Mouse (Mus musculus): ENCODE measurements at regions not wholly inside any gene's neighbourhood (a gene's known extent, or its start where the extent isn't known, plus 50 kb on each side); places are given as distances from the start of the nearest gene placed in this dataset.

DNA sequence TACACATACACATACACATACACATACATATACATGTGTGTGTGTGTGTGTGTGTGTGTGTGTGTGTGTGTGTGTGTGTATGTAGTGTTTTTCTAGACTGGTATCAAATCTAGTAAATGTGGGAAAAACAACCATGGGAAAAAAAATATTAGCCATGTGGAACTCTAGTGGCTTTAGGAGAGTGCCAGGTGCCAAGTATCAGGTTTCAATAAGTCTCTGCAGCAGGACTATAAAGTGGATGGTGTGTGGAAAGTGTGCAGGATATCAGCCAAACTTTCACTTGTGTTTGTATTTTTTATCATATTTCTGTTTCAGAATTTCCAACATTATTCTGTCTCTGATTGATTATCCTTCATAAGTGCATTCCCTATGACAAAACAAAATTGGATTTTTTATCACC is 653.3 kb upstream of the Fam98a start:
- TF ChIP-seq POLR2A (IDR thresholded peaks at IDR 0.05; ENCODE audit: borderline replicate concordance, low read depth, low read length) (no peak), CTCF (IDR thresholded peaks at IDR 0.05; ENCODE audit: low read depth, low read length) (no peak)
- Histone ChIP-seq H3K4me1 (ENCODE audit: control insufficient read depth, insufficient read depth, low read length) (no peaks in the 10 kb centered on the region), H3K27ac (ENCODE audit: insufficient read depth, low read depth, low read length) (no peak overlapping the region), H3K4me3 (ENCODE audit: insufficient read depth, low read length) (no peak overlapping the region)

DNA sequence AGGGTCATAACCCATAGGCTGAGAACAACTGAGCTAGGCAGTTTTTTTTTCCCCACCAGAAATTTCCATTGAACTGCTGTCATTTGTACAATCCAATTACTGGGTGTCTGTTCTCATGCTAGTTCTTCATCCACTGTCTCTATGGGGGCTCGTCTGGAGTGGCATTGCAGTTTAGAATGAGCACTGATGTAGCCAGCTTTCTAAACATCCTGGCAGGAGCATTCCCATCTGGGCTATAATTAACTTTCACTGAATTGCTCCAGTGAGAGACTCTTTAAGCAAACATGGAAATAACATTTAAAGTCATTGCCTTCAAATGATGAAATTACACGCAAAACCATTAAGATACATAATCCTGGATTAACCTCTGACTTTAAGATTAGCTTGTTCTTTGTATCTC is 633.1 kb upstream of the Fam98a start:
- TF ChIP-seq CTCF (IDR thresholded peaks at IDR 0.05; ENCODE audit: low read depth, low read length) (no peak), POLR2A (IDR thresholded peaks at IDR 0.05; ENCODE audit: borderline replicate concordance, low read depth, low read length) (no peak)
- no peaks in the 10 kb centered on the region for H3K4me1 ChIP-seq (ENCODE audit: control insufficient read depth, insufficient read depth, low read length)
- H3K27ac ChIP-seq (ENCODE audit: insufficient read depth, low read depth, low read length), result no peak overlapping the region
- no peak overlapping the region for H3K4me3 ChIP-seq (ENCODE audit: insufficient read depth, low read length)

DNA sequence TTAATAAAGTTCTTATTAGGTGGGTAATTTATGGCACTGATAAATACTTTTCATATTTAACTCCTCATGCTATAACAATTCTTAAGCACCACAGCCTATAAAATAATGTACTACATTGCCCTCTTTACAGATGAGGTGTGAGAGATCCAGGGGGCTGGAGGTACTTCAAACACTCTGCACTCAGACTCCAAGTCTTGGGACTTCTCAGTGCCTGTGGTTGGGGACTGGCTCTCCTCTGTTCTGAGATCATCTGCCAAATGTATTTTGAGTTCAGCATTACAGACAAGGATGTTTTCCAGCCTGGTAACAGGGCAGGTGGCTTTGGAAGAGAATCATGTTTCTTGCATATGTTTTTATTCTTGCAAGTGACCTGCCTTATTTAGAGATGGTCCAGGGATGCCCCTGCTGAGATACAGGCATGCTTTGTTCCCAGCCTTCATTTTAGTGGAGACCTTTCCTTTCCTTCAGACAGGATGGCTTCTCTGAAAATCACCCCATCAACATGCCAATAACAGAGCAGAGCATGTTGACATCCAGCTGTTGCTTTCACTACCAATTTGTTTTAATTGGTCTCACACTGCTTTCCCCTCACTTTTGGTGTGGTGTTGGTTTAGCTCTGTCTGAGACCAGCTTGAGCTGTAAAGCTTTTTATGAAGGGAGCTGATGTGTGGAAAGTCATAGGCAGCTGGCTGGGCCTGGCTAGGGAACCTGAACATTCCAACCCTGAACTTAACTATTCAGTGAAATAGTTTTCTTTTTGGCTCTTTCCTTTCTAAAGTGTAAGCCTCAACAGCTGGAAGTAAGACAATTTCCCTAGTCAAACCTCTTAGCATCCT is 585.1 kb upstream of the Fam98a start:
- no peak overlapping the region for H3K4me3 ChIP-seq (ENCODE audit: insufficient read depth, low read length)
- no peak overlapping the region for H3K27ac ChIP-seq (ENCODE audit: insufficient read depth, low read depth, low read length)
- H3K4me1 ChIP-seq (ENCODE audit: control insufficient read depth, insufficient read depth, low read length), result no peaks in the 10 kb centered on the region
- TF ChIP-seq CTCF (IDR thresholded peaks at IDR 0.05; ENCODE audit: low read depth, low read length) (no peak), POLR2A (IDR thresholded peaks at IDR 0.05; ENCODE audit: borderline replicate concordance, low read depth, low read length) (no peak)

DNA sequence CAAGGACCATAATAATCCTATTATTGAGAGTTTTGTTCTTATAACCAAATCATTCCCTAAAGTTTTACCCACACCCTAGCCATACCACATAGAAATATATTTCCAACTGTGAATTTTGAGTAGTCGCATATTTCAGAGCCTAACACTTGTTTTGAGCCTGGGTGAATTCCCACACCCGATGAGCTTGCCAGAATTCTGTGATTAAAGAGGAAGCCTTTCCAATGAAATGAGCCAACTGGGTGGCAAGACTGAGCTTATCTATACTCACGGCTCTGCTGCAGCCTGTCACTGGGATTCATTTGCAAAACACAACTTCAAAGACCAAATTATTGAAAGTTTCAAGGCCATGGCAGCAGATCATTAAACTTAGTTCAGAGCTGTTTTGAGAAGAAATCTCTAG is 582.3 kb upstream of the Fam98a start:
- no peak overlapping the region for H3K27ac ChIP-seq (ENCODE audit: insufficient read depth, low read depth, low read length)
- H3K4me1 ChIP-seq (ENCODE audit: control insufficient read depth, insufficient read depth, low read length), result no peaks in the 10 kb centered on the region
- no peak overlapping the region for H3K4me3 ChIP-seq (ENCODE audit: insufficient read depth, low read length)
- no peak for TF ChIP-seq CTCF (IDR thresholded peaks at IDR 0.05; ENCODE audit: low read depth, low read length)
- no peak for TF ChIP-seq POLR2A (IDR thresholded peaks at IDR 0.05; ENCODE audit: borderline replicate concordance, low read depth, low read length)

DNA sequence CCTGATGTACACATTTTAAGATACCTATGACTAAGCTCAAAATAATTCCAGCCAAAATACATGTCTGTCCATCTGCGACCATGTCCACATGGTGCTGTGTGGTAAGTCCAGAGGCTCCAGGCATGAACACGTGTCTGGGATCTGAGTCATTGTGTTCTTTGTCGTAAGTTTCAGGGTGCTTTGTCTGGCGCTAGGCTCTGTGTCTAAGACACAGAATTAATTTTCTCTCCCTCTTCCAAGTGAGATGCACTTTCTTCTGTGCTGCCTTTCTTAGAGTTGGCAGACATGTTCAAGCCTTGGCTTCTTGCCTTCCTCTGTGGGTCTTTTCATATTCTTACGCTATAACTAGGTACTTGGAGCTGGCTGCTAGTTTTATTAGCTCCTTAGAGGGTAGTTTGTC is 573.5 kb upstream of the Fam98a start:
- no peaks in the 10 kb centered on the region for H3K4me1 ChIP-seq (ENCODE audit: control insufficient read depth, insufficient read depth, low read length)
- H3K4me3 ChIP-seq (ENCODE audit: insufficient read depth, low read length), result no peak overlapping the region
- TF ChIP-seq POLR2A (IDR thresholded peaks at IDR 0.05; ENCODE audit: borderline replicate concordance, low read depth, low read length) (no peak), CTCF (IDR thresholded peaks at IDR 0.05; ENCODE audit: low read depth, low read length) (no peak)
- H3K27ac ChIP-seq (ENCODE audit: insufficient read depth, low read depth, low read length), result no peak overlapping the region

DNA sequence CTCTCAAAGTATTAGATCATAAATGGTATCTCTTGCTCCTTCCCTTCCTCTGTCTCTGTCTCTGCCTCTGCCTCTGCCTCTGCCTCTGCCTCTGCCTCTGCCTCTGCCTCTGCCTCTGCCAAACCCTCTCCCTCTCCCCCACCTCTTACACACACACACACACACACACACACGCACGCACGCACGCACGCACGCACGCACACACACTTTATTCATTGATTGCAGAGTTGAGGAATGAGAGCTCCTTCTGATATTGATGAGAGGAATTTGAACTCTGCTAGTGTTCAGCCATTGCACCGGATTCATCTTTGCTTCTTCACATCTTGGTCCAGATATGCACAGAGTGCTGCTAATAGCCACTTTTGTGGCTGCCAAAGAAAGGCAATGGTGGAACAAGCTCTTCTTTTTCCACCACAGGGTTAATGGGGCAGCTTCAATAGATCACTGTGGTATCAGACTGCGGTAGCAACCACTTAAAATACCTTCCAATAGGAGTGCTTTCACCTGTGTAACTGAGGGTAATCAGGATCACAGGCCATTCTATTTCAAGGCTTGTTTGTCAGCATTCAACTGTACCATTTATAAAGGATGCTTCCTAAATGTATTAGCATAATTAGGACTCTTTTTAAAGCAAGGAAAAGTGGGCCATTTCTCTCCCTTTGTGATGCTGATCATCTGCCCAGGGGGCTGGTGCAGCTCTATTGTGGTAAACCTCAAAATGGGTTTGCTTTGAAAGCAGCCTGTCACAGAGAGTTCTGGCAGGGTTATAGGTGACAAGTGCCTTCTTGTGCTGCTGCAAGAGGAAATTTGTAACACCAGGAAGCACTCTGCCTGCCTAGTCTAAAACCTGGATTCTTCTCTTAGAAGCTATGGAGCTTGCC is 559.8 kb upstream of the Fam98a start:
- TF ChIP-seq POLR2A (IDR thresholded peaks at IDR 0.05; ENCODE audit: borderline replicate concordance, low read depth, low read length) (no peak), CTCF (IDR thresholded peaks at IDR 0.05; ENCODE audit: low read depth, low read length) (no peak)
- no peak overlapping the region for H3K4me3 ChIP-seq (ENCODE audit: insufficient read depth, low read length)
- H3K27ac ChIP-seq (ENCODE audit: insufficient read depth, low read depth, low read length), result no peak overlapping the region
- no peaks in the 10 kb centered on the region for H3K4me1 ChIP-seq (ENCODE audit: control insufficient read depth, insufficient read depth, low read length)

DNA sequence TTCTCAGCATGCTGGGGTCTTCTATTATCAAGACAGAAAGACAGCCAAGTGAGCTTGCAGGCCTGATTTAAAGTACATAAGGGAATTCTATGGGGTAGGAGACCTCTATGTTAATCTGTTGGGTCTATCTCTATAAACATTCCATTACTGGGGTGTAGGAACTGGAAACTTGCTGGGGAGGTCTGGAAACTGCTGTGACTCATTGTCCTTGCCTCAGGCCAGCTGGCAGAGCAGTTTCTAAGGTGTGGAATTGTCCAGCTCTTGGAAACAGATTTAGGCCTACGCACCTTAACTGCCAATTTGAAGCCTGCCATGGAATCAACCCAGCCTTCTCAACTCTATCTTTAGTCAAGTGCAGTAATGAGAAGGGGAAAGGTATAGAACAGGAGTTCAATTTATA is 559.1 kb upstream of the Fam98a start:
- TF ChIP-seq POLR2A (IDR thresholded peaks at IDR 0.05; ENCODE audit: borderline replicate concordance, low read depth, low read length), result no peak
- TF ChIP-seq CTCF (IDR thresholded peaks at IDR 0.05; ENCODE audit: low read depth, low read length), result no peak
- Histone ChIP-seq H3K4me3 (ENCODE audit: insufficient read depth, low read length) (no peak overlapping the region), H3K4me1 (ENCODE audit: control insufficient read depth, insufficient read depth, low read length) (no peaks in the 10 kb centered on the region), H3K27ac (ENCODE audit: insufficient read depth, low read depth, low read length) (no peak overlapping the region)

DNA sequence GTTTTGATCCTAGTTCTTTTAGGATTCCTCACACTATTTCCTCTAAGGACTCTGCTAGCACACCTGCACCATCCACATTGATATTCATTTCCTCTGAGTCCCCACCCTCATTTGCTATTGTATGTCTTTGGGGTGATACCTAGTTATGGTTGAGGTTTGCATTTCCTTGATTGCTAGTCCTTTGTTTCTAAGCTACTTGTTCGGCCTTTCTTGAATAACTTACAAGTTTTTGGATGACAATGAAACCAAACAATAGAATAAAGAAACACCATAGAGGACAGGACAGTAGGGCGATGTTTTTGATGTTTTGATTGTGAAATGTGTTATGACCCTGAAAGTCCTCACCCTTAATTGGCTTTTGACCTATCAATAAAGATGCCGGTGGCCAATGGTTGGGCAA is 531.8 kb upstream of the Fam98a start:
- no peak overlapping the region for H3K4me3 ChIP-seq (ENCODE audit: insufficient read depth, low read length)

DNA sequence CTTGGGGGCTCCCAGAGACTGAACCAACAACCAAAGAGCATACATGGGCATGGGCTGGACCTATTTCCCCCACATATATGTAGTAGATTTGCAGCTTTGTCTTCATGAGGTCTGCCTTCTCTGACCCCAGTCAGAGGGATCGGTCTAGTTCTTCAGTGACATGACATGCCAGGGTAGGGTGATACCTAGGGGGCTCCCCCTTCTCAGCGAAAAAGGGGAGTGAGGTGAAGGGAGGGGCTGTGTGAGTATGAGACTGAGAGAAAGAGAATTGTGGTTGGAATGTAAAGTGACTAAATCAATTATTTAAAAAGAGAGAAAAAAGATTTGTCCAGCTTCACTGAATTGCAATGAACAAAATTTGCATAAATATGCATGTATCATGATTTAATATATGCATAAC is 530.0 kb upstream of the Fam98a start:
- no peak for TF ChIP-seq POLR2A (IDR thresholded peaks at IDR 0.05; ENCODE audit: borderline replicate concordance, low read depth, low read length)
- TF ChIP-seq CTCF (IDR thresholded peaks at IDR 0.05; ENCODE audit: low read depth, low read length), result no peak
- no peaks in the 10 kb centered on the region for H3K4me1 ChIP-seq (ENCODE audit: control insufficient read depth, insufficient read depth, low read length)
- H3K27ac ChIP-seq (ENCODE audit: insufficient read depth, low read depth, low read length), result no peak overlapping the region
- no peak overlapping the region for H3K4me3 ChIP-seq (ENCODE audit: insufficient read depth, low read length)

More for the DNA sequence above, 531.8 kb upstream of the Fam98a start:
- no peak overlapping the region for H3K27ac ChIP-seq (ENCODE audit: insufficient read depth, low read depth, low read length)
- TF ChIP-seq POLR2A (IDR thresholded peaks at IDR 0.05; ENCODE audit: borderline replicate concordance, low read depth, low read length) (no peak), CTCF (IDR thresholded peaks at IDR 0.05; ENCODE audit: low read depth, low read length) (no peak)
- no peaks in the 10 kb centered on the region for H3K4me1 ChIP-seq (ENCODE audit: control insufficient read depth, insufficient read depth, low read length)

DNA sequence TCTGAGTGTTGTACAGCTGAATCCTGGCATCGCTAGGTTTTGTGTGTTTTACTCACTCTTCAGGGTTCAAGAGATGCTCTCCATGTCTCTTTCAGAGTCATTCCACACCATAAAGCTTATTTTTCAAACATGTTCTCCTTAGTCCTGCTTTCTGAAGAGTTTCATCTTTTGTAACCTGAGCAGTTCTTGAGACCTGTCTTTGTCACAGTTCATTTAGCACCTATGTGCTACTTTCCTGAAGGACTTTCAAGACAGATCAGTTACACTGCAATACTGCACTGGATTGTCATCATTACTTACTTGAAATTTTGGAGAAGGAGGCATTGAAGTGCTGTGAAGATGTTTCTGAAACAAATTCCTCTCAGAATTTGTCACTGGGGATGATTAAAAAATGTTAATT is 494.7 kb upstream of the Fam98a start:
- H3K4me1 ChIP-seq (ENCODE audit: control insufficient read depth, insufficient read depth, low read length), result no peaks in the 10 kb centered on the region
- no peak overlapping the region for H3K27ac ChIP-seq (ENCODE audit: insufficient read depth, low read depth, low read length)
- no peak overlapping the region for H3K4me3 ChIP-seq (ENCODE audit: insufficient read depth, low read length)
- TF ChIP-seq POLR2A (IDR thresholded peaks at IDR 0.05; ENCODE audit: borderline replicate concordance, low read depth, low read length) (no peak), CTCF (IDR thresholded peaks at IDR 0.05; ENCODE audit: low read depth, low read length) (no peak)

Data from bone marrow macrophage, adult 2 months (primary cell).